Mouse (Mus musculus): ENCODE measurements around the gene Rcor2. TPM values are rescaled to one million over a fixed set of nuclear protein-coding genes. Genes with fewer than 3 reads are reported as not detected.

Rcor2 gene
- polyA plus RNA-seq, 1 experiment = 0.14 TPM

- Histone ChIP-seq H3K9me3 (ENCODE audit: control insufficient read depth, low read length) (no peaks in the 10 kb centered on the region), H3K4me3 (replicated peaks) (no peak overlapping the region), H3K4me1 (ENCODE audit: control insufficient read depth) (peaks cover 18% of the 10 kb centered on the region), H3K36me3 (ENCODE audit: control insufficient read depth) (peaks cover 2% of the 10 kb centered on the region; the same call in 1 of the 2 replicates), H3K27me3 (ENCODE audit: control insufficient read depth) (no peaks in the 10 kb centered on the region)
- no peak for TF ChIP-seq TAL1 (IDR thresholded peaks at IDR 0.05; ENCODE audit: low read length)
- no peak for TF ChIP-seq GATA1 (IDR thresholded peaks at IDR 0.05; ENCODE audit: low read length)
Observed at GRCm38 (mm10) chr19:7320181-7320580, 53.1 kb downstream of the Rcor2 start.

DNA sequence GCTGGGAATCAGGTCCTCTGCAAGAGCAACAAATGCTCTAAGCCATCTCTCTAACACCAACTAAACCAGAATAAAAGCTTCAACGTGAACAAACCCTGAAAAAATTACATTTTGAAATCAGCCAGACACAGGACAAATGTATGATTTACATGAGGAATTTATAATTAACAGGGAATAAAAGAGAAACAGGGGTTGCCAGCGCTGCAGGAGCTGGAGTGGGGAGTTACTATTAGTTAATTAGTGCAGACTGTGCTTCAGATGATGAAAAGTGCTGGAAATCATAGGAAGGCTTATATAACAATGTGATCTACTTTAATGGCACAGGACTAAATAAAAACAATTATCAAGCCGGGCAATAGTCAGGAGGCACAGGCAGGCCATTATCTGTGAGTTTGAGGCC is 54.3 kb downstream of the Rcor2 start:
- Histone ChIP-seq H3K36me3 (ENCODE audit: control insufficient read depth) (peaks cover 3% of the 10 kb centered on the region), H3K4me1 (ENCODE audit: control insufficient read depth) (peaks cover 10% of the 10 kb centered on the region), H3K9me3 (ENCODE audit: control insufficient read depth, low read length) (no peaks in the 10 kb centered on the region), H3K27me3 (ENCODE audit: control insufficient read depth) (no peaks in the 10 kb centered on the region), H3K4me3 (replicated peaks) (no peak overlapping the region)
- no peak for TF ChIP-seq GATA1 (IDR thresholded peaks at IDR 0.05; ENCODE audit: low read length)
- no peak for TF ChIP-seq TAL1 (IDR thresholded peaks at IDR 0.05; ENCODE audit: low read length)

Other genes with a start within 250 kb of the Rcor2 start
- gene Fermt3, start 247.9 kb upstream of the Rcor2 start, polyA plus RNA-seq (2012) = 48.3 and 49.3 TPM in 2 replicates
- gene Stip1, start 227.4 kb upstream of the Rcor2 start, polyA plus RNA-seq (2012) = 9.2 and 15.0 TPM in 2 replicates
- gene Macrod1, start 210.5 kb upstream of the Rcor2 start, polyA plus RNA-seq (2012) = 1.3 and 2.0 TPM in 2 replicates
- gene Flrt1, start 161.6 kb upstream of the Rcor2 start, polyA plus RNA-seq (2012) = 0.01 TPM in 1 of 2 replicates, not detected in the other
- gene Otub1, start 61.0 kb upstream of the Rcor2 start, polyA plus RNA-seq (2012) = 9.4 and 10.1 TPM in 2 replicates
- 63.8 and 69.1 TPM in 2 replicates for gene Cox8a, start 49.7 kb upstream of the Rcor2 start, polyA plus RNA-seq (2012)
- 1.7 and 1.8 TPM in 2 replicates for gene Naa40, start 26.1 kb upstream of the Rcor2 start, polyA plus RNA-seq (2012)
- 17.9 and 19.4 TPM in 2 replicates for gene Mark2, start 74.5 kb downstream of the Rcor2 start, polyA plus RNA-seq (2012)
- 0.66 and 1.5 TPM in 2 replicates for gene Spindoc, start 115.7 kb downstream of the Rcor2 start, polyA plus RNA-seq (2012)
- 1.8 and 3.5 TPM in 2 replicates for gene 2700081O15Rik, start 150.3 kb downstream of the Rcor2 start, polyA plus RNA-seq (2012)
- 3.8 and 4.2 TPM in 2 replicates for gene Rtn3, start 216.0 kb downstream of the Rcor2 start, polyA plus RNA-seq (2012)
- gene Atl3, start 226.7 kb downstream of the Rcor2 start, polyA plus RNA-seq (2012) = 0.11 and 0.12 TPM in 2 replicates

All from erythroblast, embryonic 14.5 days (primary cell).